Mouse (Mus musculus) embryo, embryonic 11.5 days (tissue): ENCODE measurements around the gene Slc4a7.

Experiments used
- DNase-seq: peaks from one replicate; pipeline ENCODE4 v3.0.0-alpha.2; 2012; ENCODE audit warnings: low read depth, low spot score

Gene Slc4a7

GRCm38 (mm10) chr14:14701710-14702329, at the start of gene Slc4a7:
Gene Slc4a7, plus strand, starts transcription at chr14:14702279.
- no peak for DNase-seq

- no peak for DNase-seq
Observed at GRCm38 (mm10) chr14:14670597-14670996, 31.5 kb upstream of the Slc4a7 start.

- no peak for DNase-seq
Observed at GRCm38 (mm10) chr14:14681611-14682010, 20.5 kb upstream of the Slc4a7 start.

DNA sequence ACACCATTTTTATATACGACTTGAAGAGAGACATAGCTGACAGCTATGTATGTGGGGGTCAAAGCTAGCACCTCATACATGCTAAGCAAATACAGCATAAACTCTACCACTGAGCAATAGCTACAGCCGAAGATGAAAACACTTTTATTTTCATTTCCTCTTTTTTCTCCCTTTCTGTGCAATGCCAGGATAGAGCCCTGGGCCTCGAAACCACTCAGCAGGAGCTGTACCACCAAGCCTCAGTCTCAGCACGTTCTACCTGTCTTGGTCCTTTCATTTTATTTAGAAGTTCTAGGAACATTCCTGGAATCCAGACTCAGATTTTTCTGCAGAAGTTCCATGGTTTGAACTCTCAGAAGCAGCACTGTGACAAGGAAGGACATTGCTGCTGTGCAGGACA, 17.3 kb upstream of the Slc4a7 start:
- no peak for DNase-seq

DNA sequence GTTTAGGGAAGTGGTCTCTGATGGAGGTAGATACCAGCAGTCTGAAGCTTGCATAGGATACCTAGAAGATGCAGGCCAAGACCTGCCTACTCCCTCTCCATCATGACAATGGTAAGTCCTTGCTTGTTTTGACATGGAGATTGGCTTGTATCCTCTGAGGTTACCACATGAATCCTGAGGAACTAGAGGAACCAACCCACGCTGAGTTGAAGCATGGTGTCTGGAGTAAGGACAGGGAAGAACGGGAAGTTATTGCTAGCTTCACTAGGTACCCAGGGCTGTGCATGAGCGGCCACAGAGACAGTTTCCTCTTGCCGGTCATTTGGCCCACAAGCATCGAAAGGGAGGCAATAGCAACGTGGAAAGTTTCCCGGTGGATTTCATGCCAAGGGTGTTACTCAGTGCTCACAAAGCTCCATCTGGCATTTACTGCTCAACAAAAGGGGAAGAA, 16.0 kb upstream of the Slc4a7 start:
- DNase-seq = no peak

DNA sequence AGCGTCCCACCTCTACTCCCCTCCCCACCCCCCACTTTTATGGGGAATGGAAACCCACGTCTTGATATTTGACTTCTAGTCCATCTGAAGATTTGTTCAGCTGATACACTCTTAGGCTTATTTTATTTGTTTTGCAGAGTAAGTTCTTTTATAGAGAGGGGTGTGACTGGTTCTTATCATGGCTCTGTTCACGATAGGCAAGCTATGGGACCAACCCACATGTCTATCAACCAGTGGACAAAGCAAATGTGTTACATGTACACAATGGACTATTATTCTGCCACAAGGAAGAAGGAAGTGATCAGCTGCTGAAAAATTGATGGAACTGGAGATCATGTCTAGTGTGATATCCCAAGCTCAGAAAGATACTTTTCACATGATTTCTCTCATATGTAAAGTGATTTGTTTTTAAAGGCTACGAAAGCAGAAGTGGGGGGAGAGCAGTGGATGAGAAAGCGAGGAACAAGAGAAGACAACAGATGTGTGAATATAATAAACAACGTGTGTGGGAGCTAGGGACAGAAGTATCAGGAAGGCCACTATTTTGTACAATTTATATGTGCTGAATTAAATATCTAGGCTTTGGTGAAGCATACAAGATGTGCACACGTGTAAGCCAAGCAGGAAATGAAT, 14.7 kb upstream of the Slc4a7 start:
- DNase-seq = no peak

DNA sequence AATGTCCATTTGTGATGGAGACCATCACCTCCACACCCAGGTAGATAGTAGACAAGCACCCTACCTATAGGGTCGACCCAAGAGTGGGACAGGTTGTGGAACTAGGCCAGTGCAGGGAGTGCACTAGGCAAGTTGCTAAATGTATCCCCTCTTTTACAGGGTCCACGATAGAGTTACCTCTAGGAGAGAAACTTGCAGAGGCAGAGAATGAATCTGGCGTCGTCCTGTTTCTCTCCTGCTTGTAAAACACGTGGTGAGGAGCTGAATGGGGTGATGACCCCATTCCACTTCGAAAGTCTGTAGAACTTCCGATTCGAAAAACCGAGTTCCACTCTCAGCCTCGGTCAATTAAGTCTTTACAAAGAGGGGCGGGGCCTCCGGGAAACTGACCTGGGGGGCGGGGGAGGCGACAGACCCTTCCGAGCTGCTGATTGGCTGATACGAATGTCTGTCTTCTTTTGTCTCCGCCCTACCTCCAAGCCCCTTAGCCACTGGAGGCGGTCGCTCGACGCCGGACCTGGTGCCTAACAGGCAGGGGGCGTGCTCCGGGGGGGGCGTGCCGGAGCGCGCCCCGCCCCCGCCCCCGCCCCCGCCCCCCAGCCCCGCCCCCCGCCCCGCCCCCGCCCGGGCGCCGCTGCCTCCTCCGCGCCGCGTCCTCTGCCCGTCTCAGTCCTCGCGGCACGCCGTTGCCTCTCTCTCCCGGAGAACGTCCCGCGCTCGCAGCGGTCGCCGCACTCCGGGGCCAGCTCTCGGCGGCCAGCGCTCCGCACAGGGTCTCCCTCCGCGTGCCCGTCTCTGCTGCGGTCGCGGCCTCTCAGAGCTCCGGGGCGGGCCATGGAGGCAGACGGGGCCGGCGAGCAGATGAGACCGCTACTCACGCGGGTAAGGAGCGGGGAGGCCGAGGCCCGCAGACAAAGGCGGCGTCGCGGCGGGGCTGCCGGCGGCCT, 593 bp downstream of the Slc4a7 start:
- peak; percentile 92 for DNase-seq

GRCm38 (mm10) chr14:14703346-14703871, 1.3 kb downstream of the Slc4a7 start:
- DNase-seq = peak; percentile 46

DNA sequence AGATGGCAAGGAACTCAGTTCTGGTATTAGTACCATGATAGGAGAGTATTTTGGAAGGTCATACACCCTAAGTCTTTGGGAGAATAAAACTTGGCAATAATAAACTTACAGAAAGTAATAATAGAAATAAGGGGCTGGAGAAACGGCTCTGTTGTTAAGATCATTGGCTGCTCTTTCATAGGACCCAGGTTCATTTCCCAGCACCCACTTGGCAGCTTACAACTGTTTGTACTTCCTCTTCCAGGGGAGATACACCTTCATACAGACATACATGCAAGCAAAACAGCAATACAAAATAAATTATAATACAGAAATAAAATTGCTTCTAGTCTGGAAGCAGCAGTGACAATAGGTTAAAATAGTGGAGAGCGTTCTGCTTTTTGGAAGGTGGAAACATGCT, 2.6 kb downstream of the Slc4a7 start:
- DNase-seq = no peak

GRCm38 (mm10) chr14:14705126-14705525, 3.0 kb downstream of the Slc4a7 start:
- no peak for DNase-seq

- DNase-seq = no peak
Observed at GRCm38 (mm10) chr14:14706381-14706780, 4.3 kb downstream of the Slc4a7 start.

DNA sequence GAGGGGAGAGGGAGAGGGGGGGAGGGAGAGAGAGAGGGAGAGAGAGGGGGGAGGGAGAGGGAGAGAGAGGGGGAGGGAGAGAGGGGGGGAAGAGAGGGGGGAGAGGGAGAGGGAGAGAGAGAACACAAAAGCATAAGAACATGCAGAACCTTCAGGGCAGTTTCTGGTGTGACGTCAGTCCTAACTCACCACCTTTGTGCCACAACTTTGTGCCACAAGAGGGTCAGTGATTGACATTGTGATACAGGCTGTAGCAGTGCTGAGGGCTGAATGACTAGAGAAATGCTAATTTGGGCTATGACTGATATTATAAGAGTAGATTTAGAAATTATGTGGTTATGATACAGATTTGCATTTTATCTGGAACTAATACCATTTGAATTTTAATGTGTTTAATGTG, 5.0 kb downstream of the Slc4a7 start:
- no peak for DNase-seq

GRCm38 (mm10) chr14:14709021-14709420, 6.9 kb downstream of the Slc4a7 start:
- DNase-seq = no peak

DNA sequence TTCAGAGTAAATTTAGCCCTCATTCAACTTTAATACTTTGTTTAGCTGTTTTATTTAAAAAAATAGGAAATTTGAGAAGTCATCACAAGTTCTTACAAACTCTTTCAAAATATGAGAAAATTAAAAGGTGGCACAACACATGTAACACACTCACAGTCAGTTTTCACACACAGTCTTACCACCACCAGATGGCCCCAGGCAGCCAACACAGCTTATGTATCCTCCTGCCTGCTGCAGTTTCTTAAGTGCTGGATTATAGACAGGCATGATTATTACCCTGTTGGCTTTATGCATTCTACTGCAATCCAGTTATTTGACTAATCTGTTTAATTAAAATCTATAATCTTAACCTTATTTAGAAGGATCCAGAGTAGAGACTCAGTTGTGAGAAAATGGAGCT, 12.1 kb downstream of the Slc4a7 start:
- no peak for DNase-seq

- no peak for DNase-seq
Observed at GRCm38 (mm10) chr14:14715794-14716193, 13.7 kb downstream of the Slc4a7 start.

DNA sequence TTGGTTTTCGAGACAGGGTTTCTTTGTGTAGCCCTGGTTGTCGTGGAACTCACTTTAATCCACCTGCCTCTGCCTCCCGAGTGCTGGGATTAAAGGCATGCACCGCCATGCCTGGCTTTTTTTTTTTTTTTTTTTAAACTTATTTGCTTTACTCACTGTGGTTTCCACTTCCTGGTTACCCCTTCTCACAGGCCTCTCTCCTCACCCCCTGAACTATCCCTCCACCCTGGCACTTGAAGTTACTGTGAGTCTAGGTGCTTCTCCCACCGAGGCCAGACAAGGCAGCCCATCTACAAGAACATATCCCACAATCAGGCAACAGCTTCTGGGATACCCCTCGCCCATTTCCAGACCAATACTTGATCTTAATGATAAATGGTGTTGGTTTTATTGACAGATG, 14.8 kb downstream of the Slc4a7 start:
- no peak for DNase-seq

- DNase-seq = no peak
Observed at GRCm38 (mm10) chr14:14718556-14718955, 16.5 kb downstream of the Slc4a7 start.

GRCm38 (mm10) chr14:14781169-14781568, 79.1 kb downstream of the Slc4a7 start:
- no peak for DNase-seq

DNA sequence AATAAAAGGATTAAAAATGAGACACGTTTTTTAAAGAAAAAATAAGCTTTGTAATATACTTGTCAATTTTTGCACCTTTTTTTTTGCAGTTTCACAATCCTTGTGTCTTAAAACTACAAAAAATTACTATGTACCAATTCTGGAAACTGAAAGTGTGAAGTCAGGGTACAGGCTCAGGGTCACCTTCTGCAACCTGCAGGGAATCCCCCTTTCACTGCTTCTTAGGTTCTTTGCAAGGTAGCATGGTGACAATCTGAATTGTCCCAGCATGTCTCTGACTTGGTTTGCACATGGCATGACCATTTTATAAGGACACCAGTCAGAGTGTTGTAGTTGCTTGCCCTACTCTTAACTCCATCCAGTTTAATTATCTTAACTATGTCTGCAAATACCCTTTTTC, 82.1 kb downstream of the Slc4a7 start:
- no peak for DNase-seq

DNA sequence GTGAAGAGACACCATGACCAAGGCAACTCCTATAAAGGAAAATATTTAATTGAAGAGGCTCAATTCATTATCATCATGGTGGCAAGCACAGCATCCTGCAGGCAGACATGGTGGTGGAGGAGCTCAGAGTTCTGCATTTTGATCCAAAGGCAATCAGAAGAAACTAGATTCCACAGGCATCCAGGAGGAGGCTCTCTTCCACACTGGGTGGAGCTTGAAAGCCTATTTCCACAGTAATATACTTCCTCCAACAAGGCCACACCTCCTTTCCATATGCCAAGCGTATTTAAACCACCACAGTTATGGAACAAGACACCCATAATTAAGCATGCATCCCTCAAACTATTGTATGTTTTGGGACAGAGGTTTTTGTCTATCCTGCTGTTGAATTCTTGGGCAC, 84.9 kb downstream of the Slc4a7 start:
- no peak for DNase-seq

DNA sequence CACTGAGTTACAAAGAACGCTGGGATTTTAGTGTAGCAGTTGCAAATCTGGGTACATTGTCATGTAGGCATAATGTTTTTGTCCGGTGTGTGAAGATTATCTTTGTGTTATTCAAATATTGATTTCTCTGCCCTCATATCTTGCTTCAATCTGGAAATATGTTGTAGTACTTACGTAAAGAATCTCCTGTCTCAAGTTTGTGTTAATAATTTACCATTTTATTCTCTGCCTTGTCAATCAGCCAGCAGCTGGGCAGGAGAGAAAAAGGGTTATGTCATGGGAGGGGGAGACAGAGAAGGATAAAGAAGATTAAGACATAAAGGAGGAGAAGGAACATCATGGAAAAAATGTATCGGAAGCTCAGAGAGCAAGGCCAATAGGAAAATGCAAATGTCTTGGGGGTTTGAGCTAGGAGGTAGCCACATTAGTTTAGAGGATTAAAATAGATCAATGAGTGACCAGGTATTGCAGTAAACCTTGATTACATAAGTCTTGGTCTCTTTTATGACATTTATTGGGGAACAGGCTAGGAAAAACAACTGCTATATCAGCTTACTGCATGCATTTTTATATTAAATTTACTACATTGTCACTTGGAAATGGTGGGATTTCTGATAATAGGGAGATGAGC, 87.9 kb downstream of the Slc4a7 start:
- DNase-seq = no peak

DNA sequence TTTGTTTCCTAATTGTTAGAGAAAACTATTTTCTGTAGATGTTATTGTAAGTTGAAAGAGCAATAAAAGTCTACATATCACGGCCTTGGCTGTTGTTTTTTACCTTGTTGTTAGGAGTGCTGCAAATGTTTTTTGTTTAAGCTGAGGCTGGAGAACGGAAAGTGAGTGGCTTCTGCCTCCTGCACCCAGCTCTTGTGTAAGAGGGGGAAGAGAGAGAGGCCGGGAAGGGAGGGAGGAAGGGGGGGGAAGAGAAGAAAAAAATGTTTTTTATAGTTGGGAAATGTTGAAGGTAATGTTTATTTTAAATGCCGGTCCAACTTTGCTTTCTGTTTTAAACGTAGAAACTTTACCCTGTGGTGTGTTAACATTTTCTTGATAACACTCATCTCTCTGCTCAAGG, 97.8 kb downstream of the Slc4a7 start:
- DNase-seq = no peak
